Mouse (Mus musculus): Measurements from ENCODE around the gene Wdr81.

Wdr81 gene

DNA sequence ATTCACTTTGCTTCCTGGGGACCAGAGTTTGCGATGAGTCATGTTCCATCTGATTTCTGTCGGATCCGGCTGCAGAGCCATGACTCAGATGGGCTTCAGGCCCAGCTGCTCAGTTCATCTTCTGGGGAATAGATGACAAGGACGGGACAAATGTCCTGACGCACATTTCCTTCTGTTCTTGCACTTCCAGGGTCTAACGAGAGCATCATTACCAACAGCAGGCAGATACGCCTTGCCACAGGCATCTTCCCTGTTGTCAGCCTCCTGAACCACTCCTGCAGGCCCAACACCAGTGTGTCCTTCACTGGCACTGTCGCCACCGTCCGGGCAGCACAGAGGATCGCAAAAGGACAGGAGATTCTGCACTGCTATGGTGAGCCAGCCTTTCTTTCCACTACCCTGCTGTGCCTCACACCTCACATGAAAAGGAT is 55.1 kb downstream of the Wdr81 start:
- no peak for DNase-seq (ENCODE audit: low spot score)

DNA sequence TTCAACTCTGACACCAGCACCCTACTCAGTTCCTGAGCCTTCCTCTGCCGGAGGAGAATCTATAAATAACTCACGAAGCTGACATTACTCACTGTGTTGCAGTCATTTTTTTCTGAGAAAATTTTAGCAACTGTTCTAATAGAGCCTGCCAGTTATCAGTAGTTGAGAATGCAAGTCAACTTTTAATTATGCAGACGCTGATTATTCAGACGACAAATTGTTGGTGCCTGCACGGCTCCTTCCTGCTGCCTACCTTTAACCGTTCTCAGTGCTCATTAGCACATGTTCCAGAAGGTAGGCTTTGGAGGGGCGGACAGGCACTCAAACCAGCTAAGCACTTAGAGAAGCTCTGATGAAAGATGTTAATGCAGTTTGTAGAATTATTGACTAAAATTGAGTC is 57.1 kb downstream of the Wdr81 start:
- DNase-seq (ENCODE audit: low spot score), result no peak

- no peak for DNase-seq (ENCODE audit: low spot score)
These were observed 58.9 kb downstream of the Wdr81 start for GRCm38 (mm10) chr11:75395611-75396010.

Data from testis, postnatal 10 days (tissue).